Mouse (Mus musculus) intestine, embryonic 14.5 days (tissue): ENCODE measurements at regions not wholly inside any gene's neighbourhood (a gene's known extent, or its start where the extent isn't known, plus 50 kb on each side); places are given as distances from the start of the nearest gene placed in this dataset.

Source experiments
- ATAC-seq: fragments of 200-750 bp; cut with Nextera tagmentation; replicated peaks from 2 replicates; pipeline ENCODE4 v1.8.0; 2017; ENCODE audit warnings: low read depth, moderate number of reproducible peaks, moderate TSS enrichment, moderate library complexity; ENCODE audit not compliant: low FRiP score, low TSS enrichment
- DNase-seq: peaks from one replicate; pipeline ENCODE4 v3.0.0-alpha.2; 2018; ENCODE audit warnings: low spot score
- H3K27ac ChIP-seq: fragments of 300-500 bp; sonication (generic); 2 replicates; pipeline ENCODE4 v1.5.1; 2014; ENCODE audit warnings: low read depth, mild to moderate bottlenecking, control low read depth
- H3K27me3 ChIP-seq: fragments of 300-500 bp; sonication (generic); replicated peaks from 2 replicates; pipeline ENCODE4 v1.6.1; 2014; ENCODE audit warnings: low read length, control low read depth; ENCODE audit not compliant: control insufficient read depth, insufficient read depth
- H3K36me3 ChIP-seq: fragments of 300-500 bp; sonication (generic); 2 replicates; pipeline ENCODE4 v1.6.1; 2014; ENCODE audit warnings: low read length, control low read depth; ENCODE audit not compliant: control insufficient read depth, insufficient read depth
- H3K4me1 ChIP-seq: fragments of 300-500 bp; sonication (generic); replicated peaks from 2 replicates; pipeline ENCODE4 v1.6.1; 2014; ENCODE audit warnings: low read length, control low read depth, mixed read lengths; ENCODE audit not compliant: control insufficient read depth, insufficient read depth
- H3K4me2 ChIP-seq: fragments of 300-500 bp; sonication (generic); 2 replicates; pipeline ENCODE4 v1.6.1; 2014; ENCODE audit warnings: low read length
- H3K4me3 ChIP-seq: fragments of 300-500 bp; sonication (generic); 2 replicates; pipeline ENCODE4 v1.5.1; 2014; ENCODE audit warnings: low read depth, low read length, control low read depth, mixed read lengths
- H3K9ac ChIP-seq: fragments of 300-500 bp; sonication (generic); 2 replicates; pipeline ENCODE4 v1.6.1; 2014; ENCODE audit warnings: mild to moderate bottlenecking, low read length
- H3K9me3 ChIP-seq: fragments of 300-500 bp; sonication (generic); 2 replicates; pipeline ENCODE4 v1.6.1; 2016; ENCODE audit warnings: low read length, control low read depth; ENCODE audit not compliant: control insufficient read depth
- WGBS: fragments of 180-500 bp; shearing (Covaris S2); extraction: QIAGEN DNeasy Blood & Tissue Kit; methylation state at CpG from one replicate; pipeline ENCODE4 v1.1.7; 2014; 5-methylcytosine and 5-hydroxymethylcytosine counted together

- no peak overlapping the region for H3K4me3 ChIP-seq
- ATAC-seq: no peak
- DNase-seq: no peak
- H3K9ac ChIP-seq: no peak overlapping the region
- 66% methylated on average over 8 of the region's 8 CpGs for WGBS
- H3K36me3 ChIP-seq: no peaks in the 10 kb centered on the region
- H3K27me3 ChIP-seq: no peaks in the 10 kb centered on the region
- no peak overlapping the region for H3K27ac ChIP-seq
- no peaks in the 10 kb centered on the region for H3K4me1 ChIP-seq
- H3K9me3 ChIP-seq: peaks cover 5% of the 10 kb centered on the region; the same call in 1 of the 2 replicates
- H3K4me2 ChIP-seq: no peak overlapping the region
Observed at GRCm38 (mm10) chr9:71364047-71364665, 121.6 kb downstream of the Polr2m start.

- no peaks in the 10 kb centered on the region for H3K36me3 ChIP-seq
- H3K9me3 ChIP-seq: no peaks in the 10 kb centered on the region
- ATAC-seq (no peak), DNase-seq (no peak)
- no peak overlapping the region for H3K27ac ChIP-seq
- no peak overlapping the region for H3K4me3 ChIP-seq
- H3K4me2 ChIP-seq: no peak overlapping the region
- no peaks in the 10 kb centered on the region for H3K27me3 ChIP-seq
- no peaks in the 10 kb centered on the region for H3K4me1 ChIP-seq
- H3K9ac ChIP-seq: no peak overlapping the region
Observed at GRCm38 (mm10) chr9:71362401-71362800, 123.3 kb downstream of the Polr2m start.

DNA sequence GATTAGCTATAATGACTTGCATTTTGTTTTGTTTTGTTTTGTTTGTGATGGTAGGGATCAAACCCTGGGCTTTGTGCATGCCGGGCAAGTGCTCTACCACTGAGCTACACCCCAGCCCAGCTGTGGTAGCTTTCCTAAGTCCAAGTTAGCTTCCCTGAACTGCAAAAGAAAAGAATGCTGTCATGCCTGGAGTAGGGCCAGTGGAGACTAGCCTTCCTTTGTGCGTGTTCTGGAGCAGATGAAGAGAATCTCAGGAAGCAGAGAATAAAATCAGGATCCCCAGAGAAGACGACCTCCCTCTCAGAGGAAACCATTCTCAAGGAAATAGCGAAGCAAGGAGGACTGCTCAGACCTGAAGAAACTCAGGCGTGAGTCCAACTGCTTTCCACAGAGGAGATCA, 123.8 kb downstream of the Polr2m start:
- Histone ChIP-seq H3K4me3 (no peak overlapping the region), H3K4me2 (no peak overlapping the region), H3K27me3 (no peaks in the 10 kb centered on the region), H3K9me3 (no peaks in the 10 kb centered on the region), H3K4me1 (no peaks in the 10 kb centered on the region), H3K36me3 (no peaks in the 10 kb centered on the region), H3K27ac (no peak overlapping the region), H3K9ac (no peak overlapping the region)
- ATAC-seq (no peak), DNase-seq (no peak)
- WGBS: 80% methylated on average over 5 of the region's 5 CpGs

DNA sequence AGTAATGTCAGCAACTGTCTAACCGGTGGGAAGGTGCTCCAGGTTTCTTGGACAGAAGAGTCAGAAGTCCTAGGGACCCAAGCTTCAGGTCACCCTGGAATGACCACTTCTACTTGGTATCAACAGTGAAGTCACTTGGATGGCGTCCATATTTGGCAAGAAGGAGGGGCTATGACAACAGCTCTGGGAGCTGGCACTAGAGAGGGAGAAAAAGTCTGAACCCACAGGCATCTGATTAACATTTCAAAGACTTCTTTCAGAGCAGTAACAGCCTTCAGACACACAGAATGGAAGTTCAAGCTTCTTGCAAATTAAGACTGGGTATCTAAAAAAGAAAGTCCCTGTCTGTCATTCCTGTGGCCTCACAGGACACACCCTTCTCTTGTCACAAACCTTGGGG, 124.4 kb downstream of the Polr2m start:
- H3K4me2 ChIP-seq: no peak overlapping the region
- no peaks in the 10 kb centered on the region for H3K9me3 ChIP-seq
- no peak overlapping the region for H3K9ac ChIP-seq
- H3K4me3 ChIP-seq: no peak overlapping the region
- H3K4me1 ChIP-seq: no peaks in the 10 kb centered on the region
- no peak overlapping the region for H3K27ac ChIP-seq
- H3K27me3 ChIP-seq: no peaks in the 10 kb centered on the region
- no peaks in the 10 kb centered on the region for H3K36me3 ChIP-seq
- DNase-seq (no peak), ATAC-seq (no peak)
- 87% methylated on average over 2 of the region's 2 CpGs for WGBS

DNA sequence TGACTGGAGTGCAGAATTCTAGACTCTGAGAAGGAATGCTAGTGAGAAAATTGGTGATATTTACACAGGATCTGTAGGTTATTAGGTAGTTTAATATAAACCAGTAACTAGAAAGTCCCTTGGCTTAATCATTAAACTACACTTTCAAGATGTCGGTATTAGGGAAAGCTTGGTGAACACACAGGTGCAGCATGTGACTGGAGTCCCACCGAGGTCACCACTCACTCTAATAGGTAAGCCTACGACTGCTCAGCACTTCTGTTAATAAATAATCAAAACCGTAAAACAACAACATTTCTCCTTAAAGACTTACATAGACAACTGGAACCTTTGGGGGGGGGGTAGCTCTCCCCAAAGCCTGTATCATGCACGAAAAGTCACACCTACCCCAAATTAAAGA, 125.1 kb downstream of the Polr2m start:
- Histone ChIP-seq H3K27ac (no peak overlapping the region), H3K27me3 (no peaks in the 10 kb centered on the region), H3K4me2 (no peak overlapping the region), H3K4me3 (no peak overlapping the region), H3K9ac (no peak overlapping the region), H3K4me1 (no peaks in the 10 kb centered on the region), H3K36me3 (no peaks in the 10 kb centered on the region), H3K9me3 (no peaks in the 10 kb centered on the region)
- 71% methylated on average over 5 of the region's 5 CpGs for WGBS
- ATAC-seq: 0 out of 2 replicates have a peak, but pooled peaks have one; percentile 58
- no peak for DNase-seq

- H3K4me2 ChIP-seq: no peak overlapping the region
- no peak overlapping the region for H3K4me3 ChIP-seq
- H3K27ac ChIP-seq: no peak overlapping the region
- ATAC-seq: no peak
- no peak for DNase-seq
- no peaks in the 10 kb centered on the region for H3K4me1 ChIP-seq
- 34% methylated on average over 4 of the region's 4 CpGs for WGBS
- H3K9me3 ChIP-seq: no peaks in the 10 kb centered on the region
- H3K9ac ChIP-seq: no peak overlapping the region
- H3K36me3 ChIP-seq: no peaks in the 10 kb centered on the region
- no peaks in the 10 kb centered on the region for H3K27me3 ChIP-seq
Observed at GRCm38 (mm10) chr9:71358961-71359360, 126.8 kb downstream of the Polr2m start.

DNA sequence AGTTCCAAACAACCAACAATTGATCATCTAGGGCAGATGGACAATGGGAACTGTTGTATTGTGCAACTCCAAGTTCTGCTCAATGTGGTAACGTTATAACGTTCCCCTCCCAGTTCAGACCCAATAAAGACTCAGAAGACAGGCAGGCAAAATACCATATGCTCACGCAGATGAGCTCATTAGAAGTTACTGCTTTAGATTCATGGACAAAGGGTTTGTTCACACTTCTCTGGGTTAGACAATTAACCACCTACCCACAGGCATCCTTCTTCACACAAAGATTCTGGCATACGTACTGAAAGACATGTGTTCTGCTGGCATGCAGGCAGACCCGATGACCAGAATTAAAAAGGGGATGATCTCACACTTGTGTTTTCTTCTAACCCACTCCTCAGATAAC, 130.0 kb downstream of the Polr2m start:
- Histone ChIP-seq H3K4me3 (no peak overlapping the region), H3K4me1 (no peaks in the 10 kb centered on the region), H3K27me3 (no peaks in the 10 kb centered on the region), H3K4me2 (no peak overlapping the region), H3K27ac (no peak overlapping the region), H3K9me3 (no peaks in the 10 kb centered on the region), H3K36me3 (no peaks in the 10 kb centered on the region), H3K9ac (no peak overlapping the region)
- WGBS: 82% methylated on average over 5 of the region's 5 CpGs
- no peak for DNase-seq
- ATAC-seq: no peak
